Mouse (Mus musculus) limb, embryonic 11.5 days (tissue): ENCODE measurements around the gene Dnaaf5. TPM values are rescaled to one million over a fixed set of nuclear protein-coding genes. Genes with fewer than 3 reads are reported as not detected.

ENCODE experiments used
- ATAC-seq: fragments of 200-750 bp; cut with Nextera tagmentation; 2 replicates; pipeline ENCODE4 v1.8.0; 2017; ENCODE audit warnings: low read depth; ENCODE audit not compliant: insufficient number of reproducible peaks, low FRiP score, low TSS enrichment
- DNase-seq: peaks from one replicate; pipeline ENCODE4 v3.0.0-alpha.2; 2015; ENCODE audit warnings: low spot score
- H3K27ac ChIP-seq: fragments of 300-500 bp; sonication (generic); replicated peaks from 2 replicates; pipeline ENCODE4 v1.5.1; 2014; ENCODE audit warnings: low read depth, mild to moderate bottlenecking, low read length
- H3K27me3 ChIP-seq: fragments of 300-500 bp; sonication (generic); 2 replicates; pipeline ENCODE4 v1.6.1; 2014; ENCODE audit warnings: mild to moderate bottlenecking, low read length, mixed read lengths; ENCODE audit not compliant: control insufficient read depth, insufficient read depth
- H3K36me3 ChIP-seq: fragments of 300-500 bp; sonication (generic); 2 replicates; pipeline ENCODE4 v1.6.1; 2014; ENCODE audit warnings: mild to moderate bottlenecking, low read length, moderate library complexity, mixed read lengths; ENCODE audit not compliant: control insufficient read depth, insufficient read depth
- H3K4me1 ChIP-seq: fragments of 300-500 bp; sonication (generic); 2 replicates; pipeline ENCODE4 v1.6.1; 2014; ENCODE audit warnings: low read length, mixed read lengths; ENCODE audit not compliant: control insufficient read depth, insufficient read depth
- H3K4me2 ChIP-seq: fragments of 300-500 bp; sonication (generic); 2 replicates; pipeline ENCODE4 v1.6.1; 2014; ENCODE audit warnings: low read depth, mild to moderate bottlenecking, moderate library complexity; ENCODE audit not compliant: severe bottlenecking
- H3K4me3 ChIP-seq: fragments of 300-500 bp; sonication (generic); 2 replicates; pipeline ENCODE4 v1.5.1; 2014; ENCODE audit warnings: low read depth, low read length
- H3K9ac ChIP-seq: fragments of 300-500 bp; sonication (generic); 2 replicates; pipeline ENCODE4 v1.6.1; 2014; ENCODE audit warnings: mild to moderate bottlenecking, low read length
- H3K9me3 ChIP-seq: fragments of 300-500 bp; sonication (generic); 2 replicates; pipeline ENCODE4 v1.6.1; 2016; ENCODE audit warnings: low read length; ENCODE audit not compliant: control insufficient read depth
- WGBS: fragments of 180-500 bp; shearing (Covaris S2); extraction: QIAGEN DNeasy Blood & Tissue Kit; methylation state at CpG from one replicate; pipeline ENCODE4 v1.1.7; 2014; 5-methylcytosine and 5-hydroxymethylcytosine counted together
- polyA plus RNA-seq: library from polyadenylated mRNA; unstranded; fragments of >200 nt; fragmentation: Nextera tagmentation; extraction: Ambion mirVana; gene quantifications from 2 replicates; pipeline ENCODE4 v1.2.1, GENCODE M21; 2014

Gene Dnaaf5
- polyA plus RNA-seq, 1 experiment from 2014 or later = 11.0 TPM

GRCm38 (mm10) chr5:139206525-139206924, 56.5 kb downstream of the Dnaaf5 start:
- H3K4me1 ChIP-seq = peaks cover 3% of the 10 kb centered on the region
- 81% methylated on average over 7 of the region's 7 CpGs for WGBS
- H3K4me3 ChIP-seq = no peak overlapping the region
- ATAC-seq (no peak), DNase-seq (no peak)
- peaks cover 7% of the 10 kb centered on the region; the same call in 1 of the 2 replicates for H3K36me3 ChIP-seq
- H3K9ac ChIP-seq = no peak overlapping the region
- H3K4me2 ChIP-seq = no peak overlapping the region
- H3K27me3 ChIP-seq = no peaks in the 10 kb centered on the region
- no peaks in the 10 kb centered on the region for H3K9me3 ChIP-seq
- no peak overlapping the region for H3K27ac ChIP-seq

DNA sequence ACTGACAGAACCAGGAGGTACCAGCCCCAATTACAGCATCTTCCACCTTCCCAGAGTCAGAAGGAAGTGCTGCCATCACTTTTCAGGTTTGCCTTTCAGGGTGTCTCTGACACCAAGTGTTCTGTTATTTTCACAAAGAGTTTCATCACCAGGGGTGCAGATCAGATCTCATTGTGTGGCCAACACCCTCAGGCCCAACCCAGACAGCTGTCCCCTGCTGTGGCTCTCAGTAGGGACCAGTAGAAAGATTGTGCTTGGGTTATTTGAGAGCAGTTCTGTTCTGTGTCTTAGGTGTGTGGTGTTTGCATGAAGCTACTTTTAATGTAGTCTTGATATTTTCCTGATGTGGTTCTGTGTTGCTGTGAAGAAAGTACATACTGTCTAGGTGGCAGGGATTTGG, 58.2 kb downstream of the Dnaaf5 start:
- H3K4me1 ChIP-seq = no peaks in the 10 kb centered on the region
- H3K27ac ChIP-seq = no peak overlapping the region
- H3K27me3 ChIP-seq = no peaks in the 10 kb centered on the region
- ATAC-seq (no peak), DNase-seq (no peak)
- no peak overlapping the region for H3K4me3 ChIP-seq
- H3K9ac ChIP-seq = no peak overlapping the region
- peaks cover 7% of the 10 kb centered on the region; the same call in 1 of the 2 replicates for H3K36me3 ChIP-seq
- no peak overlapping the region for H3K4me2 ChIP-seq
- H3K9me3 ChIP-seq = no peaks in the 10 kb centered on the region

DNA sequence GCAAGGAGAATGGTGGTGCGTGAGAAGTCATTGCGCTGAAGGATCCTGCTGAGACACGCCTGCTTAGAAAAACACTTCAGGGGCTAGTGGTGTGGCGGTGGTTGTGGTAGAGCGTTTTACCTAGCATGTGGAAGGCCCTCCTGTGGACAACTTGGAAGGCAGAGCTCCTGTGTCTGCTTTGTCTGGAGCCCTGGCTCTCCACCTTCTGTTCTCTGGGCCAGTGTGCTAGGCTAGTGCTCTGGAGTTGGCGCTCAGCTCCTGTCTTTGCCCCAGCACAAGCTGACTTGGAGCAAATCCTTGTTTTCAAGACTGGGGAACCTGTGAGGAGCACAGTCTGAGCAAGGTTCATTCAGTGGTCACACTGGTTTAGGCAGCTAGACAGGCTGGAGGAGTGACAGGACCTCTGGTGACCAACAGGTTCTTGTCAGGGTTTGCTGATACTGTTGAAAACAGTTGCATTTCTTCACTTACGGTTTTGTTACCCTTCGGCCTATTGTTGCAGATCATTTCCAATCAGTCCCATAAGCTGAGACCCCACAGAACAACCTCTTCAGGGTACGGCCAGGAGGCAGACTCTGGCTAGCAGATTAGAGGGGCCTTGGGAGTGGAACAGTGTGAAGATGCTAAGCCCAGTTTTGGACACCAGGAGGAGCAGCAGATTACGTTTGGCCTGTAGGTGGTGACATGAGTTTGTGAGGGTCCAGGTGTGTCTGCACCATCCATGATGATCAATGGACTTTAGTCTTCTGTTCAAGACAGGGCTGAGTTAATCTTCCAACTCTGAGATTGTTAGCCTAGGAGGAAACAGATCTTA, 59.1 kb downstream of the Dnaaf5 start:
- DNase-seq (no peak), ATAC-seq (no peak)
- Histone ChIP-seq H3K4me3 (no peak overlapping the region), H3K9ac (no peak overlapping the region), H3K27ac (no peak overlapping the region), H3K4me2 (no peak overlapping the region), H3K4me1 (no peaks in the 10 kb centered on the region), H3K27me3 (no peaks in the 10 kb centered on the region), H3K9me3 (no peaks in the 10 kb centered on the region), H3K36me3 (peaks cover 7% of the 10 kb centered on the region; the same call in 1 of the 2 replicates)
- 92% methylated on average over 10 of the region's 10 CpGs for WGBS

DNA sequence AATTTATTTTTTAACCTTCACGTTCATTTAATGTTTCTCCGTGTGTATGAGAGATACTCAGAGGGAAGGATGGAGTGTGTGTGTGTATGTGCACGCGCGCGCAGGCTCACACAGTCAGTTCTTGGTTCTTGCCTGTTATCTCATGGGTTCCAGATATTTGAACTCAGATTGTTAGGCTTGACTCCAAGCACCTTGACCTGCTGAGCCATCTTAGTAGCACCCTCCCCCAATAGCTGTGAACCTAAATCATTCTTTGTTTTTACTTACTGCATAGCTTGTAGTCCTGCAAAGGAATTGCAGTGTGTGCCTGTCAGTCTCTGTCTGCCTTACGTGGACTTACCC, 59.6 kb downstream of the Dnaaf5 start:
- H3K4me3 ChIP-seq = no peak overlapping the region
- H3K4me2 ChIP-seq = no peak overlapping the region
- H3K36me3 ChIP-seq = peaks cover 7% of the 10 kb centered on the region; the same call in 1 of the 2 replicates

GRCm38 (mm10) chr5:139211737-139212385, 61.8 kb downstream of the Dnaaf5 start:
- WGBS = 96% methylated on average over 11 of the region's 11 CpGs
- Histone ChIP-seq H3K4me2 (no peak overlapping the region), H3K4me1 (no peaks in the 10 kb centered on the region), H3K36me3 (peaks cover 14% of the 10 kb centered on the region), H3K4me3 (no peak overlapping the region), H3K9me3 (no peaks in the 10 kb centered on the region), H3K27me3 (no peaks in the 10 kb centered on the region), H3K9ac (no peak overlapping the region), H3K27ac (no peak overlapping the region)
- no peak for ATAC-seq
- no peak for DNase-seq

More for the DNA sequence above, 59.6 kb downstream of the Dnaaf5 start:
- H3K4me1 ChIP-seq = no peaks in the 10 kb centered on the region
- no peak overlapping the region for H3K9ac ChIP-seq
- DNase-seq (no peak), ATAC-seq (no peak)
- 94% methylated on average over 7 of the region's 7 CpGs for WGBS
- H3K27ac ChIP-seq = no peak overlapping the region
- H3K27me3 ChIP-seq = no peaks in the 10 kb centered on the region
- H3K9me3 ChIP-seq = no peaks in the 10 kb centered on the region

GRCm38 (mm10) chr5:139214298-139214697, 64.3 kb downstream of the Dnaaf5 start:
- H3K27me3 ChIP-seq = no peaks in the 10 kb centered on the region
- no peak overlapping the region for H3K27ac ChIP-seq
- H3K9ac ChIP-seq = no peak overlapping the region
- ATAC-seq (no peak), DNase-seq (no peak)
- H3K4me2 ChIP-seq = no peak overlapping the region
- peaks cover 14% of the 10 kb centered on the region for H3K36me3 ChIP-seq
- H3K9me3 ChIP-seq = no peaks in the 10 kb centered on the region
- no peaks in the 10 kb centered on the region for H3K4me1 ChIP-seq
- no peak overlapping the region for H3K4me3 ChIP-seq

- WGBS = 97% methylated on average over 5 of the region's 5 CpGs
- no peak overlapping the region for H3K4me2 ChIP-seq
- H3K27me3 ChIP-seq = no peaks in the 10 kb centered on the region
- H3K9ac ChIP-seq = no peak overlapping the region
- H3K9me3 ChIP-seq = no peaks in the 10 kb centered on the region
- no peaks in the 10 kb centered on the region for H3K4me1 ChIP-seq
- DNase-seq (no peak), ATAC-seq (no peak)
- no peak overlapping the region for H3K27ac ChIP-seq
- H3K36me3 ChIP-seq = peaks cover 12% of the 10 kb centered on the region
- H3K4me3 ChIP-seq = no peak overlapping the region
Observed at GRCm38 (mm10) chr5:139215184-139215583, 65.2 kb downstream of the Dnaaf5 start.

DNA sequence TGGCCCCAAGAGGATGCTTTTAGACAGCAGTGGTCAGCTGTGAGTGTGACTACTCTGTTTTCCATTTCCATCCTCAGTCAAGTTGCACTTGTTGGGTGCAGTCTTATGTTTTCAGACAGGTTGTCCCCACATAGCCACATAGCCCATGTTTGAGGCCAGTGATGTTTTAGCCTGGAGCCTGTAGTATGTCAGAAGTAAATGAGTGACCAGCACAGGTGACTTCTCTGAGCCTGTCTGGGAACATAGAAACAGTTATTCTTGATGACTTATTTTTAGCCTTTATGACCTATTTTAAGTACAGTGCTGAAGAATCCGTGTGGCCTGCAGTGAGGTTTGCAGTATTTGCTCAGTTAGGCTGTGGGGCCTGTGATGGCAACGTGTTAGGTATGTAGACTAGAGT, 66.1 kb downstream of the Dnaaf5 start:
- H3K9me3 ChIP-seq = no peaks in the 10 kb centered on the region
- peaks cover 9% of the 10 kb centered on the region for H3K36me3 ChIP-seq
- no peak overlapping the region for H3K27ac ChIP-seq
- ATAC-seq = no peak
- H3K4me2 ChIP-seq = no peak overlapping the region
- no peak for DNase-seq
- no peak overlapping the region for H3K4me3 ChIP-seq
- 81% methylated on average over 2 of the region's 2 CpGs for WGBS
- H3K27me3 ChIP-seq = no peaks in the 10 kb centered on the region
- H3K4me1 ChIP-seq = no peaks in the 10 kb centered on the region
- H3K9ac ChIP-seq = no peak overlapping the region
